Mouse (Mus musculus) macrophage (primary cell): ENCODE measurements around the gene Gm960. TPM values are rescaled to one million over a fixed set of nuclear protein-coding genes. Genes with fewer than 3 reads are reported as not detected.

Experiments used
- polyA plus RNA-seq: library from polyadenylated mRNA; stranded (reverse); fragments of 250-400 nt; gene quantifications from 3 replicates; pipeline ENCODE4 v1.2.4, GENCODE M21; 2018; ENCODE audit warnings: inconsistent platforms

The Gm960 gene
- polyA plus RNA-seq, 1 experiment from 2014 or later: not detected

Other genes starting within 250 kb of the Gm960 start
- gene Syt12, start 221.2 kb downstream of the Gm960 start, polyA plus RNA-seq: not detected in 3 replicates
- gene 2010003K11Rik, start 200.1 kb downstream of the Gm960 start, polyA plus RNA-seq: not detected in 3 replicates
- gene Pcx, start 188.2 kb downstream of the Gm960 start, polyA plus RNA-seq: 0.35 to 0.94 TPM (median 0.49 TPM) in 3 replicates
- gene Lrfn4, start 83.0 kb downstream of the Gm960 start, polyA plus RNA-seq: 0.61 to 2.0 TPM (median 1.0 TPM) in 3 replicates
- 11.3 to 29.4 TPM (median 20.2 TPM) in 3 replicates for gene Rce1, start 73.0 kb downstream of the Gm960 start, polyA plus RNA-seq
- gene Sptbn2, start 12.5 kb upstream of the Gm960 start, polyA plus RNA-seq: 0.05 to 0.11 TPM (median 0.10 TPM) in 3 replicates
- gene Rbm4b, start 57.8 kb upstream of the Gm960 start, polyA plus RNA-seq: 5.4 to 7.3 TPM (median 5.9 TPM) in 3 replicates
- gene Rbm4, start 95.2 kb upstream of the Gm960 start, polyA plus RNA-seq: 12.7 to 21.9 TPM (median 16.4 TPM) in 3 replicates
- 1.3 to 5.1 TPM (median 3.4 TPM) in 3 replicates for gene Gm21992, start 112.9 kb upstream of the Gm960 start, polyA plus RNA-seq
- gene Rbm14, start 113.0 kb upstream of the Gm960 start, polyA plus RNA-seq: 10.2 to 18.9 TPM (median 15.8 TPM) in 3 replicates
- gene Ccs, start 140.7 kb upstream of the Gm960 start, polyA plus RNA-seq: 17.8 to 37.0 TPM (median 27.6 TPM) in 3 replicates
- 0.07 to 0.10 TPM in 2 of 3 replicates, not detected in the other for gene Ccdc87, start 140.7 kb upstream of the Gm960 start, polyA plus RNA-seq
- gene Ctsf, start 156.5 kb upstream of the Gm960 start, polyA plus RNA-seq: 5.4 to 22.4 TPM (median 9.6 TPM) in 3 replicates
- gene Actn3, start 179.2 kb upstream of the Gm960 start, polyA plus RNA-seq: not detected in 3 replicates
- gene Zdhhc24, start 180.0 kb upstream of the Gm960 start, polyA plus RNA-seq: 13.7 to 17.2 TPM (median 17.1 TPM) in 3 replicates
- 0.58 to 1.1 TPM (median 1.0 TPM) in 3 replicates for gene Bbs1, start 208.0 kb upstream of the Gm960 start, polyA plus RNA-seq
- gene Dpp3, start 229.6 kb upstream of the Gm960 start, polyA plus RNA-seq: 28.6 to 57.3 TPM (median 47.9 TPM) in 3 replicates
- 0.82 to 2.1 TPM (median 1.7 TPM) in 3 replicates for gene Peli3, start 244.5 kb upstream of the Gm960 start, polyA plus RNA-seq